Mouse (Mus musculus) gastrocnemius, postnatal 14 days (tissue): ENCODE measurements around the gene Eda. TPM values are rescaled to one million over a fixed set of nuclear protein-coding genes. Genes with fewer than 3 reads are reported as not detected.
"Not testable (repeated sequence)": the region's sequence is repeated elsewhere in the genome, so short reads cannot be mapped to it uniquely, and the experiment has no call there.

Experiments used
- DNase-seq: peaks from one replicate; pipeline ENCODE4 v3.0.0; 2021; ENCODE audit warnings: mixed read lengths
- intact Hi-C: fragments of 180-260 bp; cut with DNase I; formaldehyde crosslinking; loops from one replicate; pipeline ENCODE4 v1.15.1; 2025; ENCODE audit warnings: low total_unique reads
- microRNA-seq, 2 experiments: library from miRNA; unstranded; fragments of <30 nt; microRNA quantifications; one replicate each; pipeline ENCODE4 v1.2.0; 2021
- total RNA-seq, 2 experiments: library from RNA; stranded (reverse); gene quantifications; 2 replicates each; pipeline ENCODE4 v1.2.3; 2021

Eda gene
- total RNA-seq, 2 experiments from 2014 or later, result 4.8 to 7.9 TPM

DNA sequence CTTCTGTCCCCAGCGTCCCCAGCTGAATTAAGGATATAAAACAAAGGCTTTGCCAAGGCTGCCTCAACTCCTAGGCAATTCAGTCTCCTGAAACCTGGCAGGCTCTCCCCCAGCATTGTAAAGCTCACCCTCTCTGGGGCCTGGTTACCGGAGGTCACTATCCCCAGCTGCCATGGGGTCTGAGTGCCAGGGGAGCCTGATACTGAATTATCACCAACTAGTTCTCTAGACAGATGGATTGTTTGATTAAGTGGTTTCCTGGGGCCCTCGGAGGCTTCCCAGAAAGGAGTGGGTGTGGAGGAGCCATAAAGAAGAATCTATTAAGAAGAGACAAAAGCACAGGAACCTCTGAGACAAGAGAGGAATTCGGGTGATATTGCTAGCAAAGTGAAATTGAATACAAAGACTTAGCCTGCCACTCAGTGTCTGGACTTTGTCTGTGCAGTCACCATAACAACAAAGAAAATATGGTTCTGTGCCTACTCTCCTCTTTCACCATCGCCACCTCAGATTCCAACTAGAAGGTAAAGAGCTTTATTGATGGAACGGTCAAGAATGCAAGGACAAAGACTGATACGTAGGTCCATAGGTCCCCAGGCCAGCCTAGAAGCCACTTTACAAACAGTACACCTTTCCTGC is 418.9 kb downstream of the Eda start:
- DNase-seq, result no peak
- intact Hi-C loops, result loop anchor here (5.0 kb wide), 1 partner anchor 542 kb away; no protein-coding TSS in a partner anchor

DNA sequence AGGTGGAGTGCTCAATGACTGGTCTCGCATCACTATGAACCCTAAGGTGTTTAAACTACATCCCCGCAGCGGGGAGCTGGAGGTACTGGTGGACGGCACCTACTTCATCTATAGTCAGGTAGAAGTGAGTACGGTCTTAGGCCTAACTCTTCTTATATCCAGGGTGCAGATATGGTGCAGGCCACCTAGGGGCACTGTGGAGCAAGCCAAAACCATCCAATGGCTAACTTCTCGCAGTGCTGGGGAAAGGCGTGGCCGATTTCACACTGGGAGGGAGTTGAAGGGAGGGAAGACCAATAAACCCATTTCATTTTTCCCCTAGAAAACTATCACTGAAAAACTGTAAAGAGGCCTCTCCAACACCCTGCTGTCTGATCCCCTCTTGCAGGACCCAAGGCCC is 419.6 kb downstream of the Eda start:
- intact Hi-C loops, result loop anchor here (5.0 kb wide), 1 partner anchor 82 kb away; no protein-coding TSS in a partner anchor
- no peak for DNase-seq

DNA sequence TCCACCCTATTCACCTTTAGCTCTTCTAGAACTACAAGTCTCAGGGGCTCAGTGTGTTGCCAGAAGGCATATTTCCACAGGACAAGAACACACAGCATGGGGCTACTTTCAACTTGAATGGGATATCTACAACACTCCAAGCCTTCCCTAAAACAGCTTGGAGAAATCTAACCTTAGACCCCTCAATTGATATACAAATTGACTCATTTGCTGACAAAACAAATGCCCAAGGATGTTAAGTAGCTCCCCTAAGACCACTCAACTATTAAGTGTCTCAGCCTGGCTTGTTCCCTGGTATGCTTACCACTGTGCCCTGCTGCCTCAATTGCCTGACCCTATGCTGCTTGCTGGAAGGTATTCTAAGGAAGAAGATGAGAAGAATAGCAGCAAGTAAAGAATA is 425.5 kb downstream of the Eda start:
- DNase-seq, result no peak
- intact Hi-C loops, result no loop called here

DNA sequence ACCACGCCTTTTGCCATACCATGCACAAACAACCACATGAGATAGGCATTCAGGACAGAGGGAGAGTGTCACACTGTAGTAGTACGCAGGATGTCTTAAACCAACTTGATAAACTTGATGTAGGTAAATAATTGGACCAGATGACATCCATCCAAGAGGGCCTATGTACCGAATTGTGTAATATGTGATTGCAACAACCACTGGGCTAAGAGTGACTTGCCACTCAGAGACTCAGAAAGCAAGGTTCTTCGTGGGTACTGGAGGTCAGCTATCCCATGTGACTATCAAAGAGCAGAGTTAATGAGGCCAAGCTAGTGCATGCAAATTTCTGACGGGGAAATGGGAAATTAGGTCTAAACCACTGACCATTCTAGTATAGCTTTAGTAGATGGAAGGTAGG is 426.3 kb downstream of the Eda start:
- no peak for DNase-seq
- intact Hi-C loops, result no loop called here

DNA sequence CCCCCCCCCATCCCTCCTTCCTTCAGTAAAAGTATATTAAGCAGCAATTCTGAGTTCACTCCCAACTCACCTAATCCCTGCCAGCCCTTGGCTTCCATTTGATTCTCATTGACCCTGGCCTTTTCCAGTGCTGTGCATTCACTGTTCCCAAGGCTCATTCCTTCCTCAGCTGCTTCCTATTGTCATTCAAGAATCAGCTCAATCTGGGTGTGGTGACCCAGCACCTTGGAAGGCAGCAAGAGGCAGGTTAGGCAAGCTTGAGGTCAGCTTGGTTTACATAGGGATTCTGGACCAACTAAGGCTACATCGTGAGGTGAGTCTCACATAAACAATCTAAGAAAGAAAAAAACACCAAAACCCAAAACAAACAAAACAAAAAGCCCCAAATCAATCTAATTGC is 433.8 kb downstream of the Eda start:
- intact Hi-C loops, result no loop called here

DNA sequence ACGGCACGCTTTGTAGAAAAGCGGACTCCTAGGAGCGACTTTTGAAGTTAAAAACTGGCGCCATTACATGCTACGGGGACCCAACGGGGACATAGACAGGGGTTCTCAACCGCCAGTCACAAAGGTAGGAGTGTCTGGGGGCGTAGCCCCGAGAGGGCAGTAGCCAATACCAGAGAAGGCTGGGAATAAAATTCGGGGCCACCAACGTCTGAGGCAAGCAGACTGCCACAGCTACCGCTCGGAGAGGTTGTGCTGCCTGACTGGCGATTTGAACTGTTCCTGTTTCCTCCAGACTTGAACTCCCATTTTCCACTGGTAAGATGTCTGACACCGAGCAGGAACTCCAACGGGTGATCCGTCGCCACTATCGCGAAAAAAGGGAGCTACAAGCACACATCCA is 453.3 kb downstream of the Eda start, which contains the start of gene Otud6a:
Gene Otud6a (plus strand): TSS at position 321 of the 400 bp plus-strand sequence.
- intact Hi-C loops, result no loop called here
- no peak for DNase-seq

More for the DNA sequence above, 433.8 kb downstream of the Eda start:
- no peak for DNase-seq

DNA sequence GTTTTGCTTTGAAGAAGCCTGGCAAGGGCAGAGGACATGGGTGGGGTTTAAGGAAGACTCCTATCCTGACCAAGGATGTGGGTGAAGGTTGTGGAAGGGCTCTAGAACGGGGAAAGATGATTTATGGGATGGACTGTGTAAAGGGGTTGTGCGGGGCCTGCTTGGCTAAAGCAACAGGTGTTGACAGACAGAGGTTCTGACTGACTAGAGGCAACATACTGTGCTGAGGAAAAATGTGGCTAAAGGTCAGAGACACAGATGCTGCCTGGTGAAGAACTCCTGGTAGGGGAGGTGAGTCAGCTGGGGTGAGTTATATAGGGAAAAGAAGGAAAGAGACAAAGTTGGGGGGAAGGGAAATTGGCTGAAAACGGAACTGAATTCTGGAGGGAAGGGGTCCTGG is 456.9 kb downstream of the Eda start:
- DNase-seq, result no peak
- intact Hi-C loops, result no loop called here

DNA sequence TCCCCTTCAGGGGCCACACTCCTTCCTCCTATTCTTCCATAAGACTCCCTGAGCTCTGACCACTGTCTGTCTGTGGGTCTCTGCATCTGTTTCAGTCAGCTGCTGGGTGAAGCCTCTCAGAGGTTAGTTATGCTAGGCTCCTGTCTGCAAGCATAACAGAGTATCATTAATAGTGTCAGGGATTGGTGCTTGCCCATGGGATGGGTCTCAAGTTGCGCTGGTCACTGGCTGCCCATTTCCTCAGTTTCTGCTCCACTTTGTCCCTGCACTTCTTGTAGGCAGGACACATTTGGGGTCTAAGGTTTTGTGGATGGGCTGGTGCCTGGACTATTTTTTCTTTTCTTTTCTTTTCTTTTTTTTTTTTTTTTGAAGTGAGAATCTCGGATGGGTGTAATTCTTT is 467.2 kb downstream of the Eda start, which contains the start of gene Awat2:
Gene Awat2 (minus strand): TSS at position 101 of the 400 bp plus-strand sequence.
- intact Hi-C loops, result loop anchor here (10.0 kb wide), 1 partner anchor 112 kb away; no protein-coding TSS in a partner anchor
- DNase-seq, result not testable (repeated sequence)

DNA sequence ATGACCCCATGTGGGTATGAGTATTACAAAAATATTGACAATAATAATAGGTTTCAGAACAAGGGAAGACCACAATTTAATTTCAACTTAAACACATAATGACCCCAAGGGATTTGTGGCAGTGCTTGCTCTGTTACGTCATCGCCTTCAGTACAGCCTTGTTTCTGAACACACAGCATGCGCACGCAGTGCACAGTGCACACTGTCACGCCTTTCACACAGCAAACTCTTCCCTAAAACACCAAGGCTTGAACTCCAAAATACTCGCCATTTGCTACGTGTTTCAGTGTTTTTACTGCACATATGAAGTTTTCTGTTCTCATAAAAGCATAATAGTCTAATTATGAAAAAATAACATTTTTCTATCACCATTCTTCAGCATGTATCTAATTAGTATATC is 468.1 kb downstream of the Eda start:
- intact Hi-C loops, result loop anchor here (10.0 kb wide), 1 partner anchor 111 kb away; no protein-coding TSS in a partner anchor
- no peak for DNase-seq

Small RNA genes lying within 50 kb of the gene (microRNA-seq; reads per million reads assigned to microRNA genes)
- gene Mir676, result 2,107 to 2,360 reads per million in 2 experiments

Other genes with a start within 250 kb of the Eda start
- gene Tmem28, start 154.6 kb upstream of the Eda start, total RNA-seq, result under 1 TPM; 0.11 to 0.31 TPM